Mouse (Mus musculus): Measurements from ENCODE around the gene Olfr1233. TPM values are rescaled to one million over a fixed set of nuclear protein-coding genes. Genes with fewer than 3 reads are reported as not detected.

The Olfr1233 gene
- not detected for polyA plus RNA-seq (2015; fragmentation: Illumina TruSeq; extraction: RNeasy Lipid Tissue Mini Kit (QIAGEN cat#74804); ENCODE audit: low read depth, low replicate concordance)

DNA sequence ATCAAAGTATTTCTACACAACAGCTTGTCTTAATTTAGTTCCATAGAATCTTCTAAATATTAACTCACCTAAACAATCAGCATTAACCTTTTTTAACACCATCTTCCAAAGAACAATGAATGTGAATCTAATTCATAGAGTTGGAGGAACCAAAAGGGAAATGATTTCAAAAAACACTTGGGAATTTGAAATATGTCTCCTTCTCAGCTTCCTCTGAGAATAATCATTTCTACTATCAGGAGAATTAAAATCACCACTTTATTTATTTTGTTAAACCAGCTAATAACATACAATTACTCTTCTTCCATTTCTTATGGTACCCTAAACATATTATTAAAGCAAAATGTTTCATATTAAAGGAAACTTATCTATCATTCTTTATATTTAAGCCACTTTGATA lies at the start of gene Olfr1233:
Gene Olfr1233, minus strand, starts transcription at position 101 of the 400 bp plus-strand sequence.

DNA sequence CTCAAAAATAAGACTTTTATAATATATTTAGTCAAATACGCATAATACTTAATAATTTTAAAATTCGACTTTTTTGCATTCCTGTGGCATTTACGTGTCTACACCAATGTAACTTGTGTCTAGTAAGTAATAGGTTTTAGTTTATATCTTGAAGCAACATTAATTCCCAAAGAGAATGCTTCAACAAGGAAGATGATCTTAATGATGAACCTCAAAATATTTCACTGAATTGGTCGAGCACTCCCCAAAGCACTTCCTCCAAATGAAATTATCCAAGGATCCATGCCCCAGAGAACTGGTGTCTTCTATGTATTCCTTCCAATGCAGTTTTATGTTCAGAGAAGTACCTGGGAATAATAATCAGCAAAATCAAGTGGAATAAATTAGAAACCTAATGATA lies 22.6 kb upstream of the Olfr1233 start, which contains the start of gene Olfr1234:
Gene Olfr1234, minus strand, starts transcription at position 101 of the 400 bp plus-strand sequence.

DNA sequence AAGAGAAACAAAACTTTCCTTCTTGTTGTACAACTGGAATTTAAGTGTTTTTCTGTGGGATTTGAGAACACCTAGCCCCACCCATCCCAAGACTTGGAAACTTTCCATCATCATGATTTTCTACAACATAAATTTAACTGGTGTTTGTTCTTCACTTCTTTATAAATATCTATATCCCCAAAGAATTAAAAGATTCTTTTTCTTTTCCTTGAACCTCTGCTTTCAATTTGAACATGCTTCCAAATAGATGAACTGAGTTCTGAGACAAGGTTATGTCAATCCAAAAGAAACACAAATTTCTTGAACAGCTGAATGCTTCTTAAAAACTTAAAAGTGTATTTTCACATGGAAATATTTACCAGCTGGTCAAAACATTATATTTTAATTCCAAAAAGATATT lies 12.6 kb downstream of the Olfr1233 start, which contains the start of gene Olfr1232:
Gene Olfr1232, minus strand, starts transcription at position 101 of the 400 bp plus-strand sequence.

DNA sequence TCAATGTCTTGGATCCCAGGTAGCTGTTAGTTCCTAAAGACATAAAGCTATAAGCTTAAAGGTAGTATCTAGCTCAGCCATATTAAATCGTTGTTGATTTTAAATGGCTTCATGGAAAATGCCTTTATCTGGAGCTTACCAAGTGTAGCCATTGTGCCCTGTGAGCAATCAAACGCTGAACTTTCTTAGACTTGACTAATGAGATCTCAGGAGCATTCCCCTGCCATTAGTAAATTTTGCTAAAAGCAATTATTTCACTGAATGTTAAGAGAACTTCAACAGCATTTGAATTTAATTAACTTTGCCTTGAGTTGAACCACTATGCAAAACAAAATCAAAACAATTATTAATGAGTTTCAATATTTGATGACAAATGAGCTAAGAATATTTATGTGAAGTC lies 35.2 kb downstream of the Olfr1233 start, which contains the start of gene Olfr1231:
Gene Olfr1231, minus strand, starts transcription at position 101 of the 400 bp plus-strand sequence.

DNA sequence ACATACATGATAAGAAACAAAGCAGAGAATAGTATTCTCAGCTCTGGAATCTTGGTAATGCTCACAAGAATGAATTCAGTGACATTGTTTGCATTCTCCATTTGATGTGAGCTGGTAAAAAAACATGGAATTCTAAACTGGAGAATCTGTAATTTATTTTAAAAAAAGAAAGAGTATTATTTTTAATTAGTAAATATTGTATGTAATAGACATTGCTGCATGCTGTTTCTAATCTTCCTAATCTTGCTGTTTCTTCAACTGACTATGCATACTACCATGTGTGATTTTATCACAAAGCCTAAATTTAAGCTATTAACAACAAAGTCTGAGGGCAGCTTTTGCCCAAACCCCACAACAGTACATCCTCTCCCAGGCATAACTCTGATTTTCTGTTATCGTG lies 45.0 kb downstream of the Olfr1233 start, which contains the start of gene Olfr1230:
Gene Olfr1230, minus strand, starts transcription at position 101 of the 400 bp plus-strand sequence.

DNA sequence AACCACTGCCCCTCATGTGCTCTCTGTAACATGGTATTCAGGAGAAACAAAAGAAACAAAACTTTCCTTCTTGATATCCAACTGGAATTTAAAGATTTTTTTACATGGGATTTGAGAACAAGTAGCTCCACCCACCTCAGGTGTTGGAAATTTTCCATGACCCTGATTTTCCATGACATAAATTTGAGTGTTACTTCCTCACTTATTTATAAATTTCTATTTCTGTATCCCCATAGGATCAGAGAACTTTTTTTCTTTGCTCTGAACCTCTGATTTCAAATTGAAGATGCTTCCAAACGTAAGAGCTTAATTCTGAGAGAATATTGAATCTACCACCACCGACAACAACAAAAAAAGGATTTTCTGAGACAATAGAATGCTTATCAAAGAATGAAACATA lies 54.3 kb downstream of the Olfr1233 start, which contains the start of gene Olfr1229:
Gene Olfr1229, minus strand, starts transcription at position 101 of the 400 bp plus-strand sequence.

Other genes with a start within 250 kb of the Olfr1233 start
- gene Olfr1220, start 235.6 kb downstream of the Olfr1233 start, polyA plus RNA-seq (2015; fragmentation: Illumina TruSeq; extraction: RNeasy Lipid Tissue Mini Kit (QIAGEN cat#74804); ENCODE audit: low read depth, low replicate concordance), result not detected
- gene Olfr1221, start 225.1 kb downstream of the Olfr1233 start, polyA plus RNA-seq (2015; fragmentation: Illumina TruSeq; extraction: RNeasy Lipid Tissue Mini Kit (QIAGEN cat#74804); ENCODE audit: low read depth, low replicate concordance), result not detected
- gene Olfr1222, start 209.3 kb downstream of the Olfr1233 start, polyA plus RNA-seq (2015; fragmentation: Illumina TruSeq; extraction: RNeasy Lipid Tissue Mini Kit (QIAGEN cat#74804); ENCODE audit: low read depth, low replicate concordance), result not detected
- gene Olfr1223, start 190.8 kb downstream of the Olfr1233 start, polyA plus RNA-seq (2015; fragmentation: Illumina TruSeq; extraction: RNeasy Lipid Tissue Mini Kit (QIAGEN cat#74804); ENCODE audit: low read depth, low replicate concordance), result not detected
- not detected for gene Olfr1224-ps1, start 178.3 kb downstream of the Olfr1233 start, polyA plus RNA-seq (2015; fragmentation: Illumina TruSeq; extraction: RNeasy Lipid Tissue Mini Kit (QIAGEN cat#74804); ENCODE audit: low read depth, low replicate concordance)
- not detected for gene Olfr1225, start 167.7 kb downstream of the Olfr1233 start, polyA plus RNA-seq (2015; fragmentation: Illumina TruSeq; extraction: RNeasy Lipid Tissue Mini Kit (QIAGEN cat#74804); ENCODE audit: low read depth, low replicate concordance)
- gene Olfr1226, start 142.3 kb downstream of the Olfr1233 start, polyA plus RNA-seq (2015; fragmentation: Illumina TruSeq; extraction: RNeasy Lipid Tissue Mini Kit (QIAGEN cat#74804); ENCODE audit: low read depth, low replicate concordance), result not detected
- gene Olfr1228, start 88.3 kb downstream of the Olfr1233 start, polyA plus RNA-seq (2015; fragmentation: Illumina TruSeq; extraction: RNeasy Lipid Tissue Mini Kit (QIAGEN cat#74804); ENCODE audit: low read depth, low replicate concordance), result not detected
- not detected for gene Olfr1229, start 54.4 kb downstream of the Olfr1233 start, polyA plus RNA-seq (2015; fragmentation: Illumina TruSeq; extraction: RNeasy Lipid Tissue Mini Kit (QIAGEN cat#74804); ENCODE audit: low read depth, low replicate concordance)
- gene Olfr1230, start 45.1 kb downstream of the Olfr1233 start, polyA plus RNA-seq (2015; fragmentation: Illumina TruSeq; extraction: RNeasy Lipid Tissue Mini Kit (QIAGEN cat#74804); ENCODE audit: low read depth, low replicate concordance), result not detected
- gene Olfr1231, start 35.3 kb downstream of the Olfr1233 start, polyA plus RNA-seq (2015; fragmentation: Illumina TruSeq; extraction: RNeasy Lipid Tissue Mini Kit (QIAGEN cat#74804); ENCODE audit: low read depth, low replicate concordance), result not detected
- gene Olfr1232, start 12.7 kb downstream of the Olfr1233 start, polyA plus RNA-seq (2015; fragmentation: Illumina TruSeq; extraction: RNeasy Lipid Tissue Mini Kit (QIAGEN cat#74804); ENCODE audit: low read depth, low replicate concordance), result not detected
- gene Olfr1234, start 22.5 kb upstream of the Olfr1233 start, polyA plus RNA-seq (2015; fragmentation: Illumina TruSeq; extraction: RNeasy Lipid Tissue Mini Kit (QIAGEN cat#74804); ENCODE audit: low read depth, low replicate concordance), result not detected
- gene Olfr1238, start 67.3 kb upstream of the Olfr1233 start, polyA plus RNA-seq (2015; fragmentation: Illumina TruSeq; extraction: RNeasy Lipid Tissue Mini Kit (QIAGEN cat#74804); ENCODE audit: low read depth, low replicate concordance), result not detected
- not detected for gene Olfr1239, start 78.0 kb upstream of the Olfr1233 start, polyA plus RNA-seq (2015; fragmentation: Illumina TruSeq; extraction: RNeasy Lipid Tissue Mini Kit (QIAGEN cat#74804); ENCODE audit: low read depth, low replicate concordance)
- not detected for gene Olfr1240, start 100.6 kb upstream of the Olfr1233 start, polyA plus RNA-seq (2015; fragmentation: Illumina TruSeq; extraction: RNeasy Lipid Tissue Mini Kit (QIAGEN cat#74804); ENCODE audit: low read depth, low replicate concordance)
- not detected for gene Olfr1241, start 144.7 kb upstream of the Olfr1233 start, polyA plus RNA-seq (2015; fragmentation: Illumina TruSeq; extraction: RNeasy Lipid Tissue Mini Kit (QIAGEN cat#74804); ENCODE audit: low read depth, low replicate concordance)
- not detected for gene Olfr1242, start 155.9 kb upstream of the Olfr1233 start, polyA plus RNA-seq (2015; fragmentation: Illumina TruSeq; extraction: RNeasy Lipid Tissue Mini Kit (QIAGEN cat#74804); ENCODE audit: low read depth, low replicate concordance)
- gene Olfr1243, start 189.1 kb upstream of the Olfr1233 start, polyA plus RNA-seq (2015; fragmentation: Illumina TruSeq; extraction: RNeasy Lipid Tissue Mini Kit (QIAGEN cat#74804); ENCODE audit: low read depth, low replicate concordance), result not detected
- not detected for gene Olfr1245, start 236.0 kb upstream of the Olfr1233 start, polyA plus RNA-seq (2015; fragmentation: Illumina TruSeq; extraction: RNeasy Lipid Tissue Mini Kit (QIAGEN cat#74804); ENCODE audit: low read depth, low replicate concordance)